Mouse (Mus musculus): ENCODE results near the gene Trpm7.

Gene Trpm7

DNA sequence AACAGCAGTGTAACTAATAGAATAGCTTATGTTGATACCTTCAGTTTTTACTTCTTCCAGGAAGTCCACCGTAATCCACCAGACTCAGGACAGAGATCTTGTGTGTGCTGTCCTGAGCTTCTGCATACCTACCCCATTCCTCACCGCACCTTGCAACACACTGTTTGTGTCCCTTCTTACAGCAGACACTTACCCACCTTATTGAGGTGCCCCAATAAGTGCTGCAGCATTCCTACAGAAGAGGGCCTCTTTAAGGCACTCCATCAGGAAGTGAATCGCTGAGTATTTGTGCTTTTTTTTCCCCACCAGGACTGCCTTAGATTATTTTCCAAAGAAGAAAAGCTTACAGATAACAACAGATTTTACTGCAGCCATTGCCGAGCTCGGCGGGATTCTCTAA, 120.4 kb downstream of the Trpm7 start:
- DNase-seq (ENCODE audit: extremely low read depth, low read depth, low spot score), result no peak

DNA sequence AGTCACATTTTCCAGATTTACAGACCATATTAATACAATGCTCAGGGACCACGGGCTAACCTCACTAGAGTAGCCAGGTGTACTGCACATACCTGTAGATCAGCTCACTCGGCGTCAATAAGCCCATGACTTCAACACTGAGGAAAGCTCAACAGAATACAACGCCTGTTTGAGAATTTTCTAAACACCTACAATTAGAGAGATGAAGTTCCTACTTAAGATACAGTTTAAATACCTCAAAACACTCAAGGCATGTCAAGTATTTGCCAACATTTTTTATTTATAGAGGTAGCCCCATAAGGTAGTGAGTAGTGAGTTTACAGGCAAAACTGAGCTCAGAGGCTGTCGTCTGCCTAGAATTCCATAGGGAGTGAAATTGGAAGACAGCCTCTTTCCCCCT, 132.6 kb downstream of the Trpm7 start:
- no peak for DNase-seq (ENCODE audit: extremely low read depth, low read depth, low spot score)
